Mouse (Mus musculus): ENCODE data around the gene AU021092. TPM values are rescaled to one million over a fixed set of nuclear protein-coding genes. Genes with fewer than 3 reads are reported as not detected.

The AU021092 gene
- 35.4 TPM for polyA plus RNA-seq (2015; fragmentation: Illumina TruSeq; extraction: RNeasy Lipid Tissue Mini Kit (QIAGEN cat#74804); ENCODE audit: insufficient read depth, low replicate concordance)

GRCm38 (mm10) chr16:5222140-5222539, at the start of gene AU021092:
Gene AU021092 (minus strand): TSS chr16:5222299.

GRCm38 (mm10) chr16:5255779-5256496, 33.8 kb upstream of the AU021092 start, which contains the start of gene Eef2kmt:
Gene Eef2kmt (minus strand): TSS chr16:5255983.

GRCm38 (mm10) chr16:5233418-5234313, 11.6 kb upstream of the AU021092 start, which contains the start of gene Alg1:
Gene Alg1 (plus strand): TSS chr16:5233621.

GRCm38 (mm10) chr16:5203668-5204433, 18.2 kb downstream of the AU021092 start, which contains the start of gene Nagpa:
Gene Nagpa (minus strand): TSS chr16:5204012.

Other genes with a start within 250 kb of the AU021092 start
- not detected for gene Sept12, start 224.4 kb downstream of the AU021092 start, polyA plus RNA-seq (2015; fragmentation: Illumina TruSeq; extraction: RNeasy Lipid Tissue Mini Kit (QIAGEN cat#74804); ENCODE audit: insufficient read depth, low replicate concordance)
- not detected for gene Smim22, start 215.0 kb downstream of the AU021092 start, polyA plus RNA-seq (2015; fragmentation: Illumina TruSeq; extraction: RNeasy Lipid Tissue Mini Kit (QIAGEN cat#74804); ENCODE audit: insufficient read depth, low replicate concordance)
- 72.2 TPM for gene Rogdi, start 208.7 kb downstream of the AU021092 start, polyA plus RNA-seq (2015; fragmentation: Illumina TruSeq; extraction: RNeasy Lipid Tissue Mini Kit (QIAGEN cat#74804); ENCODE audit: insufficient read depth, low replicate concordance)
- gene Glyr1, start 172.4 kb downstream of the AU021092 start, polyA plus RNA-seq (2015; fragmentation: Illumina TruSeq; extraction: RNeasy Lipid Tissue Mini Kit (QIAGEN cat#74804); ENCODE audit: insufficient read depth, low replicate concordance) = 122 TPM
- 49.1 TPM for gene Ubn1, start 172.2 kb downstream of the AU021092 start, polyA plus RNA-seq (2015; fragmentation: Illumina TruSeq; extraction: RNeasy Lipid Tissue Mini Kit (QIAGEN cat#74804); ENCODE audit: insufficient read depth, low replicate concordance)
- 1.7 TPM for gene Ppl, start 89.9 kb downstream of the AU021092 start, polyA plus RNA-seq (2015; fragmentation: Illumina TruSeq; extraction: RNeasy Lipid Tissue Mini Kit (QIAGEN cat#74804); ENCODE audit: insufficient read depth, low replicate concordance)
- gene Sec14l5, start 75.2 kb downstream of the AU021092 start, polyA plus RNA-seq (2015; fragmentation: Illumina TruSeq; extraction: RNeasy Lipid Tissue Mini Kit (QIAGEN cat#74804); ENCODE audit: insufficient read depth, low replicate concordance) = 0.18 TPM
- 16.5 TPM for gene Nagpa, start 18.3 kb downstream of the AU021092 start, polyA plus RNA-seq (2015; fragmentation: Illumina TruSeq; extraction: RNeasy Lipid Tissue Mini Kit (QIAGEN cat#74804); ENCODE audit: insufficient read depth, low replicate concordance)
- 17.8 TPM for gene Alg1, start 11.3 kb upstream of the AU021092 start, polyA plus RNA-seq (2015; fragmentation: Illumina TruSeq; extraction: RNeasy Lipid Tissue Mini Kit (QIAGEN cat#74804); ENCODE audit: insufficient read depth, low replicate concordance)
- gene Eef2kmt, start 33.7 kb upstream of the AU021092 start, polyA plus RNA-seq (2015; fragmentation: Illumina TruSeq; extraction: RNeasy Lipid Tissue Mini Kit (QIAGEN cat#74804); ENCODE audit: insufficient read depth, low replicate concordance) = 9.7 TPM